Mouse (Mus musculus) ES-Bruce4 (cell line): ENCODE results near the gene Clasp1.

ENCODE experiments used
- CTCF ChIP-seq: IDR thresholded peaks from one replicate; pipeline ENCODE4 v1.8.1; 2011; ENCODE audit warnings: low read depth, low read length
- EP300 ChIP-seq: IDR thresholded peaks from 2 replicates; pipeline ENCODE4 v1.6.1; 2011; ENCODE audit warnings: low read depth, low read length; ENCODE audit not compliant: insufficient read depth
- POLR2A ChIP-seq: IDR thresholded peaks from one replicate; pipeline ENCODE4 v1.8.1; 2011; ENCODE audit warnings: low read length; ENCODE audit not compliant: insufficient read depth

- TF ChIP-seq CTCF (no peak), POLR2A (no peak), EP300 (no peak)
Observed at GRCm38 (mm10) chr1:118389454-118390265, 802 bp downstream of the Clasp1 start.
